Mouse (Mus musculus) embryonic facial prominence, embryonic 15.5 days (tissue): Measurements from ENCODE around the gene Gtf2a1. TPM values are rescaled to one million over a fixed set of nuclear protein-coding genes. Genes with fewer than 3 reads are reported as not detected.

ENCODE experiments used
- ATAC-seq: fragments of 200-750 bp; cut with Nextera tagmentation; 2 replicates; pipeline ENCODE4 v1.8.0; 2017; ENCODE audit warnings: low read depth, moderate TSS enrichment; ENCODE audit not compliant: insufficient number of reproducible peaks, low FRiP score, low TSS enrichment
- H3K27ac ChIP-seq: fragments of 300-500 bp; sonication (generic); replicated peaks from 2 replicates; pipeline ENCODE4 v1.5.1; 2015; ENCODE audit warnings: mild to moderate bottlenecking, inconsistent platforms
- H3K27me3 ChIP-seq: fragments of 300-500 bp; sonication (generic); 2 replicates; pipeline ENCODE4 v1.6.1; 2015; ENCODE audit warnings: inconsistent platforms
- H3K36me3 ChIP-seq: fragments of 300-500 bp; sonication (generic); 2 replicates; pipeline ENCODE4 v1.6.1; 2015; ENCODE audit warnings: mild to moderate bottlenecking, inconsistent platforms
- H3K4me1 ChIP-seq: fragments of 300-500 bp; sonication (generic); 2 replicates; pipeline ENCODE4 v1.6.1; 2015; ENCODE audit warnings: inconsistent platforms
- H3K4me2 ChIP-seq: fragments of 300-500 bp; sonication (generic); replicated peaks from 2 replicates; pipeline ENCODE4 v1.6.1; 2015; ENCODE audit warnings: mild to moderate bottlenecking, inconsistent platforms
- H3K4me3 ChIP-seq: fragments of 300-500 bp; sonication (generic); replicated peaks from 2 replicates; pipeline ENCODE4 v1.5.1; 2015; ENCODE audit warnings: mild to moderate bottlenecking, inconsistent platforms
- H3K9ac ChIP-seq: fragments of 300-500 bp; sonication (generic); 2 replicates; pipeline ENCODE4 v1.6.1; 2015; ENCODE audit warnings: inconsistent platforms
- H3K9me3 ChIP-seq: fragments of 300-500 bp; sonication (generic); replicated peaks from 2 replicates; pipeline ENCODE4 v1.6.1; 2016; ENCODE audit warnings: inconsistent platforms
- WGBS: fragments of 180-500 bp; shearing (Covaris S2); methylation state at CpG from one replicate; pipeline ENCODE4 v1.1.7; 2015; 5-methylcytosine and 5-hydroxymethylcytosine counted together
- polyA plus RNA-seq: library from polyadenylated mRNA; unstranded; fragments of >200 nt; fragmentation: Nextera tagmentation; extraction: Ambion mirVana; gene quantifications from 2 replicates; pipeline ENCODE4 v1.2.1, GENCODE M21; 2015

Gene Gtf2a1
- 36.5 and 36.8 TPM in 2 replicates for polyA plus RNA-seq

DNA sequence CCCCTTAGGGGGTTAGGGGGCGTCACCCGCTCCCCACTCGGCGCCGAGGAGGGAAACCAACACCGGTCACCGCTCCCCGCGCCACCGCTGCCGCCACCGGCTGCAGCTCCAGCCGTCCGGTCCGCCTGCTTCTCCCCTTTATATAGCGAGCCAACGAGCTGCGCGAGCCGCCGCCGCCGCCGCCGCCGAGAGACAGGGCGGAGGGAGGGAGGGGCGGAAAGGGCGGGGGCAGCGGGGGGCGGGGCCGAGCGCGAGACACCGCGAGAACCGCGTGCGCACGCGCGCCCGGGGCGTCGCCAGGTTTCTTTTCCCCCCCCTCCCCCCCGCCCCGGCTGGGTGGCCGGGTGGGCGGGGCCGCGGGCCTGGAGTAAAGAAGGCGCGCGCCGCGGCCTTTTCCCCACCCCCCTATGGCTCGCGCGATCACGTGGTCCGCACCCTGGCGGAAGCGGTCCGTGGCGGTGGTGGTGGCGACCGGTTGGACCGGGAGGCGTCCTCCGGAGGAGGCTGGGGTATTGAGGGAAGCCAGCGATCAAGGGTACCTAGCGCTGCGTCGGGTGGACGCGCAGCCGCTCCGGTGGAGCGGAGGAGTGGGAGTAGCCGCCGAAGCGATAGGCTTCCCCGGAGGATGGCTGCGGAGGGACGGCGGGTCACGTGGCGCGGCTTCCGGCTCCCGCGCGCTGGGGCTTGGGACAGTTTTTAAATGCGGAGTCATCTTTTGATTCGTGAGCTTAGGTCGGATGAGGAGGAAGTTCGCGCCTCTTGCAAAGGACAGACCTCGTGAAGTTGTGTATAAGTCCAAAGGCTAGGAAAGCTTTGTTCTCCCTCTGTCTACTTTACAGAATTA lies at the start of gene Gtf2a1:
TSS of gene Gtf2a1 (minus strand) at position 641 of the 844 bp plus-strand sequence.
- peak; percentile 88 for ATAC-seq
- no peaks in the 10 kb centered on the region for H3K27me3 ChIP-seq
- peaks cover 17% of the 10 kb centered on the region for H3K4me1 ChIP-seq
- peak within 1 kb of the TSS; percentile 100 for H3K27ac ChIP-seq
- peak within 1 kb of the TSS; percentile 59 for H3K4me2 ChIP-seq
- WGBS: under 1% methylated on average over 64 of the region's 99 CpGs
- H3K4me3 ChIP-seq: peak within 1 kb of the TSS; percentile 81
- peaks cover 4% of the 10 kb centered on the region; the same call in 1 of the 2 replicates for H3K36me3 ChIP-seq
- H3K9ac ChIP-seq: peak within 1 kb of the TSS; percentile 95
- H3K9me3 ChIP-seq: no peaks in the 10 kb centered on the region

DNA sequence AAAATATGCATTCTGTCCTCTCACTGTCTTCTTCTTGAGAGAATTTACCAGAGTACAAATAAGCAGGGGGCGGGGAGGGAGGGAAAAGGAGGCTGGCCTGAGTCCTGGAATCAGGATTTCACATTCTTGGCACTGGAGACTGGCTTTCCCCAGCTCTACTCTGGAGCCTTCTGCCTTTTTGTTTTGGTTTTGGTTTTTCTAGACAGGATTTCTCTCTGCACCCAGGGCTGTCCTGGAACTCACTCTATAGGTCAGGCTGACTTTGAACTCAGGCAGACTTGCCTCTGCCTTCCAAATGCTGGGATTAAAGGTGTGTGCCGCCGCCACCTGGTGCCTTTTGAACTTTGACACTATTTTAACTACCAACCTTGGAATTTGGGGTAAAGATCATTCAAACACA lies 48.1 kb upstream of the Gtf2a1 start:
- Histone ChIP-seq H3K27ac (no peak overlapping the region; the same call in 1 of the 2 replicates), H3K27me3 (no peaks in the 10 kb centered on the region), H3K4me3 (no peak overlapping the region), H3K9ac (no peak overlapping the region), H3K36me3 (no peaks in the 10 kb centered on the region), H3K4me1 (peaks cover 22% of the 10 kb centered on the region), H3K9me3 (no peaks in the 10 kb centered on the region), H3K4me2 (no peak overlapping the region)
- no peak for ATAC-seq
- WGBS: 76% methylated on average over 3 of the region's 3 CpGs

DNA sequence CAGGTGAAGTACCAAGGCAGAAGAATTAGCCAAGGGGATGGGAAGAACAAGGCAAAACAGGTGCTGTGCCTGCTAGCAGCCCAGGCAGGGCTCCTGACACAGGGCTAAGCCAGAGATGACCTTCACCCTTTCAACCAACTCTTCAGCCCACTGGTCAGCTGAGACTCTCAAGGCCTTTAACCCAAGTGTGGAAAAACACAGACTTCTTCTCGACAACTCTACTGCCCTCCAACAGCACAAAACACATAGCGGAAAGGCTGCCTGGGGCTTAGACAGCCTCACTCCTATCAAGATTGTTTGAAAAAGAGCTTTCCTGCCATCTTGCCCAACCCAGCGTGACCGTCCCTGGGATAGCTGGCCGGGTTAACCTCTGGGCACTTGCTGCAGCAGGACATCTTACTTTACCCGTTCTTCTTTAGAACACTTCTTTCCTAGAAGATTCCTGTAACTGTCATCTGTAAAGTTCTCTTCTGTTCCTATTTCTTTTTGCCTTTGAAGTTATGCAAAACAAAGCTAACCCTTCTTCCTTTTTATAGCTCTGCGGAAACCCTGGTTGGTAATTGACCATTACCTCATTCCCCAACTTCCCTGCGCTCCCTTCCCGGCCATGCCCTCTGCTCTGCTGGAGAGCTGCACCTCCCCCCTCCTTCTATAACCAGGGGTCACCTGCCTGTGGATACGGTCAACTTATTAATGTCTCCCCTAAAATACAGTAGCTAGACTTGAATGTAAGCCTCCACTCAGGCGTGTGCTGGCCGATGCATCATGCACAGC lies 47.0 kb upstream of the Gtf2a1 start:
- 69% methylated on average over 12 of the region's 12 CpGs for WGBS
- no peaks in the 10 kb centered on the region for H3K27me3 ChIP-seq

DNA sequence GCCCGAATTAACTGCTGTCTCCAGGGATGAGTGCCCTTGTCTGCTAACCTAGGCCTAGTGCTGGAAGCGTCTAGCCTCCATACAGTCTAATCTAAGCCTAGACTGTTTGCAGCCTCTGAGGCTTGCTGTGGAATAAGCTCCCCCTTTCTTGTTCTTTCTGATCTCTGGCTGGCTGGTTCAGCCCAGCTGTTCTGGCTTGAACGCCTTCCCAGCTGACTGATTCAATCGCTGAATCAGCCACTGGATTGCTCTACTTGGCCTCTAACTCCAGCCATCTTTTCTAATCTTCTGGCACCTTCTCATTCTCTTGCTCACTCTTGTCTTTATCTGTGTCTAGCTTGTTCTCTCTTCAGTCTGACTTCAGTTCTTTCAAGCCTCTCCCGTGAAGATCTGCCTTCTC lies 36.2 kb upstream of the Gtf2a1 start:
- 79% methylated on average over 5 of the region's 5 CpGs for WGBS
- Histone ChIP-seq H3K27me3 (no peaks in the 10 kb centered on the region), H3K9me3 (no peaks in the 10 kb centered on the region), H3K27ac (no peak overlapping the region), H3K4me1 (no peaks in the 10 kb centered on the region), H3K36me3 (no peaks in the 10 kb centered on the region), H3K4me2 (no peak overlapping the region), H3K9ac (no peak overlapping the region), H3K4me3 (no peak overlapping the region)
- ATAC-seq: no peak

More for the DNA sequence above, 47.0 kb upstream of the Gtf2a1 start:
- peaks cover 22% of the 10 kb centered on the region for H3K4me1 ChIP-seq
- no peak overlapping the region for H3K4me2 ChIP-seq
- H3K9ac ChIP-seq: no peak overlapping the region
- no peak overlapping the region for H3K4me3 ChIP-seq
- H3K27ac ChIP-seq: no peak overlapping the region
- ATAC-seq: no peak
- H3K36me3 ChIP-seq: no peaks in the 10 kb centered on the region
- no peaks in the 10 kb centered on the region for H3K9me3 ChIP-seq

DNA sequence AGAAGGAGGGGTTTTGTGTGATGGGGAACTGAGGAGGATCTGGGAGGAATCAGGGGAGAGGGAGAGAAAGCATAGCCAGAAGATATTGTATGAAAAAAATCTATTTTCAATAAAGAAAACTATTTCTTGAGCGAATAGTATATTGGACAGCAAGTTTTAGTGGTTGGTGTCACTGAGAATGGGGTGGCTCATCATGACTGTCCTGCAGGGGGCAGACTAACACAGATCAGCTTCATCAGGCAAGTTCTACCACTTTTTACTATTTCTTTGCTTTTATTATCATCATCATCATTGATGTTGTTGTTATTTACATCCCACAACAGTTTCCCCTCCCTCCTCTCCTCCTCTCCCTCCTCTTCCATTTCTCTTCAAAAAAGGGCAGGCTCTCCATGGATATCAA lies 34.7 kb upstream of the Gtf2a1 start:
- H3K9me3 ChIP-seq: no peaks in the 10 kb centered on the region
- ATAC-seq: no peak
- H3K36me3 ChIP-seq: no peaks in the 10 kb centered on the region
- no peaks in the 10 kb centered on the region for H3K4me1 ChIP-seq
- H3K27me3 ChIP-seq: no peaks in the 10 kb centered on the region
- H3K4me2 ChIP-seq: no peak overlapping the region
- WGBS: 84% methylated on average over 1 of the region's 1 CpGs
- no peak overlapping the region for H3K27ac ChIP-seq
- no peak overlapping the region for H3K9ac ChIP-seq
- H3K4me3 ChIP-seq: no peak overlapping the region

DNA sequence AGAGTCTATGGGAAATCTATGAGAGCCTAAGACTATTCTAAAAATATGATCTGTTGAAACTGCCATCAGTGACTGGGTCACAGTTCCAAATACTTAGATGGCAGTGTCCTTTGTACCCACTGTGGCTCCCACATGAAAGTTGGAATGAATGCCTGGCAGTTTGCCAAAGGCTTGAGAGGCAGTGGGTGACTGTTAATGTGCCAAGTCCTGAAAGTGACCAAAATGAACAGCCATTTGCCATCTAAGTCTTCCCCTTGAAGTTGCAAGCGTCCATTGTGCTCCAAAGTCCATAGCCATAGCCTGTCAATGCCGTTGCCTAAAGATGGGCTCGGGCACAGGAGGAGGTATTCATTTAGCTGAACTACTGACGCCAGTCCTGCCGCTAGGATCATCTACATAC lies 19.1 kb upstream of the Gtf2a1 start:
- Histone ChIP-seq H3K27me3 (no peaks in the 10 kb centered on the region), H3K4me1 (no peaks in the 10 kb centered on the region), H3K4me2 (no peak overlapping the region), H3K9ac (no peak overlapping the region), H3K4me3 (no peak overlapping the region), H3K9me3 (no peaks in the 10 kb centered on the region), H3K36me3 (no peaks in the 10 kb centered on the region), H3K27ac (no peak overlapping the region)
- no peak for ATAC-seq
- WGBS: 78% methylated on average over 5 of the region's 5 CpGs

DNA sequence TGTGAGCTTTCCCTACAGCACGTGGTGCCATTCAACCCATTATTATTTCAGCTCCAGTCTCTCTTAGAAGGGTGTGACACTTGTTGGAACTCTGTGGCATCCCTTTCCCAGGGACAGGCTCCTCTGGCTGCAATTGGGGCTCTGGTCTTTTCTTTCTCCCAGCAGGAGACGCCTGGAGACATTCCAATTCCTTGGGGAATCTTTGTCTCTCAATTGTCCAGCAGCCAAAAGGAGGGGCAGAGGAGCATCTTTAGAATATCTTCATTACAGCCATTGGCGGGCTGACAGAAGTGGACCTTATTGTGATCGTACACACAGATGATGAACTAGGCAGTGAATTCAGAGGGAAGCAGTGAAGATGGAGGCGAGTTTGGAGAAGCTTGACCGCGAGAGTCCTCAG lies 17.4 kb upstream of the Gtf2a1 start:
- H3K9ac ChIP-seq: no peak overlapping the region
- H3K4me2 ChIP-seq: no peak overlapping the region
- no peaks in the 10 kb centered on the region for H3K4me1 ChIP-seq
- H3K27me3 ChIP-seq: no peaks in the 10 kb centered on the region
- H3K27ac ChIP-seq: no peak overlapping the region
- H3K9me3 ChIP-seq: no peaks in the 10 kb centered on the region
- no peaks in the 10 kb centered on the region for H3K36me3 ChIP-seq
- no peak for ATAC-seq
- 66% methylated on average over 7 of the region's 7 CpGs for WGBS
- no peak overlapping the region for H3K4me3 ChIP-seq

DNA sequence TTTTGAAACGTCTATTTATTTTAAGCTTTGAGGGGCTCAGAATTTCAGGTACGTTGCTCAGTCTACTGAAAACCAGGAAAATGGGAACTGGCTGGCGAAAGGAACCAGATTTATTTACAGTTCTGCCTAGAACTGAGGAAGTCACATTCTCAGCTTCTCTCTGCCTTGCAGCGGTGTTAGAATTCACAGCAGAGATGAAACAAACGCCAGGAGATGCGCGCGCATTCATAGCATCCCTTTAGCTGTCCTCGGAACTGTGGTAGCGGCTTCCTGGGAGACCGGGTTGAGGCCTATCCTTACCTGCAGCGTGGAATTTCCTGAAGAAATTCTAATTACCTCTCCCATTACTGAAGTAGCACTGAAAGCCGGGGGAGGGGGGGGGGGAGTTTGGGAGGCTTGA lies 16.4 kb upstream of the Gtf2a1 start:
- H3K4me1 ChIP-seq: no peaks in the 10 kb centered on the region
- no peak overlapping the region for H3K27ac ChIP-seq
- no peak overlapping the region for H3K4me3 ChIP-seq
- H3K4me2 ChIP-seq: no peak overlapping the region
- no peak for ATAC-seq
- 83% methylated on average over 13 of the region's 13 CpGs for WGBS
- no peaks in the 10 kb centered on the region for H3K36me3 ChIP-seq
- H3K9ac ChIP-seq: no peak overlapping the region
- H3K9me3 ChIP-seq: no peaks in the 10 kb centered on the region
- H3K27me3 ChIP-seq: no peaks in the 10 kb centered on the region

DNA sequence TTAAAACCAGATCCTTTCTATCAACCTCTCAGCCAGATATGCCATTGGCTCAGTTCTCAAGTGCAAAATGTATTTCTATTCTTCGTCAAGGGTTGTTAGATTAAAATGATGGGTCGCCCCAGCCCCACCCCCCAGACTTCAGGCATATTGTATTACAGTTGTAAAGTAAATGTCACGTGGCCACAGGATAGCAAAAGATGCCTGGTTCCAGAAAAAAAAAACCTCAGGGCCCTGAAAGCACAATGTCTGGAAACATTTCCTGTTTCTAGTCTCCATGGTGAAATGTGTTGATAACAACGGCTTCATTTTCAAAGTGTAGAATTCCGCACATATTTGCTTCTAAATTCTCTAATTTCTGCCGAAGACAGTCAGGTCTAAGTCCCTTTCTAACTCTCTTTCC lies 14.3 kb upstream of the Gtf2a1 start:
- Histone ChIP-seq H3K27me3 (no peaks in the 10 kb centered on the region), H3K27ac (no peak overlapping the region), H3K4me3 (no peak overlapping the region), H3K4me2 (no peak overlapping the region), H3K9me3 (no peaks in the 10 kb centered on the region), H3K9ac (no peak overlapping the region), H3K4me1 (no peaks in the 10 kb centered on the region), H3K36me3 (no peaks in the 10 kb centered on the region)
- WGBS: 17% methylated on average over 6 of the region's 6 CpGs
- ATAC-seq: no peak

DNA sequence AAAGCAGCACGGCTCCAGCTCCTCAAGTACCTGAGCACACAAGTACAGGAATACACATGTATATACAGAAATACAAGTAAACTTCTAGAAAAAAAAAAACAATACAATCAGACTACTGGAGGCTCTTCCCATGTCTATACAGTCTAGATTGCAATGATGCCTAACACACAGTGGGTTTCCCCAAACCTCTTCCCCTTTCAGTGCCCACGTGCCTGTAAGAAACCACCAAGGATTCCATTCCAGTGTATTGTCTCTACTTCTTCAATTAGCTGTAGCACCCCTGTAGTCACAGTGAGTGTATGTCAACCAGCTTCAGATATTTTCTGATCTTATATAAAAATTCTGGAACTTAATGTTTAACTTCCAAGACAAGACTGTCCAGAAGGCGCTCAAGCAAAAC lies 1.8 kb upstream of the Gtf2a1 start:
- no peaks in the 10 kb centered on the region for H3K9me3 ChIP-seq
- H3K4me1 ChIP-seq: peaks cover 13% of the 10 kb centered on the region
- no peak overlapping the region for H3K27ac ChIP-seq
- WGBS: 98% methylated on average over 3 of the region's 3 CpGs
- H3K4me2 ChIP-seq: no peak overlapping the region
- H3K4me3 ChIP-seq: no peak overlapping the region
- no peaks in the 10 kb centered on the region for H3K36me3 ChIP-seq
- no peak for ATAC-seq
- no peak overlapping the region for H3K9ac ChIP-seq
- H3K27me3 ChIP-seq: no peaks in the 10 kb centered on the region

DNA sequence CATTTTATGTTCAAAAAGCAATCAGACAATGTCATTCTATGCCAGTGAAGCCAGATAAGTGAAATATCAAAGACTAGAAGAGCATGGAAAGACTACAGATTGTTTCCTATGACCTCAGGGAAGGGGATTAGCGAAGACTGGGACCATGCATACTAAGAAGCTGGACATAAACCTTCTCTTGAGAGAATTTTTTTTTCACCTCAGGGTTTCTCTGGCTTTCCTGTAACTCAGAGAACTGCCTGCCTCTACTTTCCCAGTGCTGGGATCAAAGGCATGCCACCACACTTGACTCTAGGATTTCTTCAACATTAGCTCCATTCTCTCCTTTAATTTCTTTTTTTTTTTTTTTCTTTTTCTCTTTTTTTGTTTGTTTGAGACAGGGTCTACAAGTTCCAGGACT lies 904 bp upstream of the Gtf2a1 start:
- no peaks in the 10 kb centered on the region for H3K36me3 ChIP-seq
- H3K9me3 ChIP-seq: no peaks in the 10 kb centered on the region
- WGBS: 71% methylated on average over 1 of the region's 1 CpGs
- H3K4me3 ChIP-seq: peak overlapping the region; percentile 81
- H3K9ac ChIP-seq: 0 out of 2 replicates have a peak overlapping the region, but pooled peaks have one; percentile 70
- peak overlapping the region; percentile 59 for H3K4me2 ChIP-seq
- H3K4me1 ChIP-seq: peaks cover 17% of the 10 kb centered on the region
- no peaks in the 10 kb centered on the region for H3K27me3 ChIP-seq
- H3K27ac ChIP-seq: peak overlapping the region; percentile 100
- no peak for ATAC-seq
